Mouse (Mus musculus): ENCODE measurements around the gene Extl1. TPM values are rescaled to one million over a fixed set of nuclear protein-coding genes. Genes with fewer than 3 reads are reported as not detected.
A peak's percentile ranks its signal among the peaks of the same experiment; 100 is the strongest.
"Not testable (repeated sequence)": the region's sequence is repeated elsewhere in the genome, so short reads cannot be mapped to it uniquely, and the experiment has no call there.

Gene Extl1
- total RNA-seq (2021) = 10 to 100 TPM; 24.7 to 27.4 TPM
- long read RNA-seq, experiment 1, full-length matches to known transcripts = 52 of 64 reads
- long read RNA-seq, experiment 1, partial matches to known transcripts = 6 of 64 reads
- long read RNA-seq, experiment 1, other reads (novel, unspliced or antisense) = 6 of 64 reads
- long read RNA-seq, experiment 2, full-length matches to known transcripts = 52 of 62 reads
- long read RNA-seq, experiment 2, partial matches to known transcripts = 2 of 62 reads
- long read RNA-seq, experiment 2, other reads (novel, unspliced or antisense) = 8 of 62 reads

- not testable (repeated sequence) for DNase-seq
Measured at GRCm38 (mm10) chr4:134383750-134384149, at the start of gene Extl1. Gene Extl1 (minus strand): TSS chr4:134383850.

- DNase-seq = no peak
Measured at GRCm38 (mm10) chr4:134432686-134433360, 49.2 kb upstream of the Extl1 start.

- DNase-seq = no peak
Measured at GRCm38 (mm10) chr4:134430381-134431004, 46.8 kb upstream of the Extl1 start.

- no peak for DNase-seq
Measured at GRCm38 (mm10) chr4:134425088-134425487, 41.4 kb upstream of the Extl1 start.

GRCm38 (mm10) chr4:134423949-134424348 lies 40.3 kb upstream of the Extl1 start:
- DNase-seq = no peak

- no peak for DNase-seq
Measured at GRCm38 (mm10) chr4:134421971-134422370, 38.3 kb upstream of the Extl1 start.

GRCm38 (mm10) chr4:134417111-134417510 lies 33.5 kb upstream of the Extl1 start:
- DNase-seq = no peak

- DNase-seq = no peak
Measured at GRCm38 (mm10) chr4:134416602-134417001, 33.0 kb upstream of the Extl1 start.

- no peak for DNase-seq
Measured at GRCm38 (mm10) chr4:134416177-134416576, 32.5 kb upstream of the Extl1 start.

GRCm38 (mm10) chr4:134409286-134409685 lies 25.6 kb upstream of the Extl1 start:
- no peak for DNase-seq

- DNase-seq = no peak
Measured at GRCm38 (mm10) chr4:134403721-134404120, 20.1 kb upstream of the Extl1 start.

GRCm38 (mm10) chr4:134402571-134403262 lies 19.1 kb upstream of the Extl1 start:
- peak; percentile 23 for DNase-seq

- DNase-seq = no peak
Measured at GRCm38 (mm10) chr4:134401856-134402570, 18.4 kb upstream of the Extl1 start.

- peak; percentile 67 for DNase-seq
Measured at GRCm38 (mm10) chr4:134401181-134401661, 17.6 kb upstream of the Extl1 start.

GRCm38 (mm10) chr4:134400206-134400605 lies 16.6 kb upstream of the Extl1 start:
- DNase-seq = no peak

- DNase-seq = no peak
Measured at GRCm38 (mm10) chr4:134397732-134398131, 14.1 kb upstream of the Extl1 start.

GRCm38 (mm10) chr4:134397121-134397520 lies 13.5 kb upstream of the Extl1 start:
- DNase-seq = peak; percentile 43

GRCm38 (mm10) chr4:134395977-134396825 lies 12.6 kb upstream of the Extl1 start, which contains the start of gene Pafah2:
Gene Pafah2 (plus strand): TSS chr4:134396320.
- DNase-seq = peak; percentile 86

- DNase-seq = no peak
Measured at GRCm38 (mm10) chr4:134395142-134395541, 11.5 kb upstream of the Extl1 start.

GRCm38 (mm10) chr4:134393026-134393425 lies 9.4 kb upstream of the Extl1 start:
- no peak for DNase-seq

- no peak for DNase-seq
Measured at GRCm38 (mm10) chr4:134392595-134392994, 8.9 kb upstream of the Extl1 start.

Data from gastrocnemius, postnatal 10 days (tissue).